Mouse (Mus musculus) urinary bladder, postnatal 14 days (tissue): ENCODE measurements around the gene Uckl1.

Experiments
- DNase-seq: peaks from one replicate; pipeline ENCODE4 v3.0.0; 2021; ENCODE audit warnings: low spot score

Uckl1 gene

DNA sequence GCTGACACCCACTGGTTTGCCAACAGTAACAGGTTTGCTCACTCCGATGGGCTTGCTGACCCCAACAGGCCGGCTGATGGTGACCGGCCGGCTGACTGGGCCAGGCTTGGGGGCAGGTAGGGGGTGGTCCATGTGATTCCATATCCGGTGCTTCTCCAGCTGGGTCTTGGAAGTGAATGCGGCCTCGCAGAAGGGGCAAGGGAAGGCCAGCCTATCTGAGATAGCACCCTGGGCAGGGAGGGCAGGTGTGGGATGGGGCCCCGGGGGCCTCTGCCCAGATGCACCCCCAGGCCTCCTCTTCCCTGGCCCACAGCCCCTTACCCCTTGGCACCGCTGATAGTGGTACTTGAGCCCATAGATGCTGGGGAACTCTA, 5.0 kb upstream of the Uckl1 start:
- no peak for DNase-seq

DNA sequence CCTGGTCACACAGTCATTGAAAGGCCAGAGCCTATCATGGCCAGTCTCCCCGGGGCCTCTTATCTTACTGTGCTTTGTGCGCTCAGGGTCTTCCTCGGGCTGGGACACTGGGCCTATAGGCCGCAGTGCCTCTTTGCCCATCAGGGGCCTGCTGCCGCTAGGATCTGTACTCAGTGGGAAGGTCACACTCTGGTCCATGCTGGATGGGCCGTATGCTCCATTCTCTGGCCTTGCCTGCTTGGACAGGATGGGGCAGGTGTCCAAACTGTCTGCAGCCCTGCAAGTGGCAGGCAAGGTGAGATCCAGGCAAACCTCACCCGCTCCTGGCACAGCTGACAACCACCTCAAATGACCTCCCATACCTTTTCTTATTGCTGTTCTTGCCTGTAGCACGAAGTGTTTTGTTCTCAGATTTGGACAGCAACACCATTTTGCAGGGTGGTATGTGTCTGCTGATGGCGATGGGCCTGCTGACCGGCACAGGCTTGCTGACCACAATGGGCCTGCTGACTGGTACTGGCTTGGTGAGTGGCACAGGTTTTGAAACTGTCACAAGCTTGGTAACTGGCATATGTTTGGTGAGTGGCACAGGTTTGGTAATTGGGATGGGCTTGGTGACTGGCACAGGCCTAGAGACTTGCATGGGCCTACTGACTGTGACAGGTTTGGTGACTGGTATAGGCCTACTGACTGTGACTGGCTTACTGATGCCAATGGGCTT, 4.5 kb upstream of the Uckl1 start:
- DNase-seq = no peak

DNA sequence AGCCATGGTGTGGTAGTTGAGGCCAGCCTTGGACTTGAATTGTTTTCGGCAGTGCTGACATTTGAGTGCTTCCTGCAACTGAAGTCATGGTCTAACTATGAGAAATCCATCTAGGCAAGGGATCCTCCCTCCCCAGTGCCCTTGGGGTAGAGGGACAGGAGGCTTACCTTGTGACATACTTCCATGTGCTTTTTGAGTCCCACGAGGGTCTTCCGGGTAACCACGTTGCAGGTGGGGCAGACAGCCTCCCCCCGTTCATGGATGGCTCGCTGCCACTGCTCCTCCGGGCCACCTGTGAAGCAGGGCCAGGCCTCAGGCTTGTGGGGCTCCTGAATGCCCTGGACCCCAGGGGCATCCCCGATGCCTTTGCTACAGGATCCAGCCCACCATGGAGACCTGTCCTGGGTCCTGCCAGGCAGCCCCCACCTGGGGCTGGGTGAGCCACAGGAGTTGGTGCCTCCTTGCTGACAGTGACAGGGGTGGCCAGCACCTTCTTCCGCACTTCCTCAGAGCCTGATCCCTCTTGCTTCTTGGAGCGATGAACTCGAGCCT, 3.6 kb upstream of the Uckl1 start:
- DNase-seq = no peak

DNA sequence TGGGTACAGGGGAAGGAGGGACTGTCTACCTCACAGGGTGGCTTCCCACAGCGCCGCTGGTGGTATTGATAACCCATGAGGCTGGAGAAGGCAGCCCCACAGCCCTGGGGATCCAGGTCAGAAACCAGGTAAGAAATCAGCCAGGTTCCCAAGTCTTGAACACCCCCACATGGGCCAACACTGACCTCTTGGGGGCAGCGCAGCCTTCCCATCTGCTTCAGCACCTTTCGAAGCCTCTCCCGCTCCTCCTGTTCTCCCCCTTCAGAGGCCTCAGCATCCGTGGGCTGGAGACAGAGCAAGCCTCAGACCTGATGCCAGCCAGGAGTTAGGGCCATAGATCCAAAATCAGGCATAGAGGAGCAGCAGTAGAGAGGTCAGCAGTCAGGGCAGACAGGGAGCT, 3.1 kb upstream of the Uckl1 start:
- no peak for DNase-seq

DNA sequence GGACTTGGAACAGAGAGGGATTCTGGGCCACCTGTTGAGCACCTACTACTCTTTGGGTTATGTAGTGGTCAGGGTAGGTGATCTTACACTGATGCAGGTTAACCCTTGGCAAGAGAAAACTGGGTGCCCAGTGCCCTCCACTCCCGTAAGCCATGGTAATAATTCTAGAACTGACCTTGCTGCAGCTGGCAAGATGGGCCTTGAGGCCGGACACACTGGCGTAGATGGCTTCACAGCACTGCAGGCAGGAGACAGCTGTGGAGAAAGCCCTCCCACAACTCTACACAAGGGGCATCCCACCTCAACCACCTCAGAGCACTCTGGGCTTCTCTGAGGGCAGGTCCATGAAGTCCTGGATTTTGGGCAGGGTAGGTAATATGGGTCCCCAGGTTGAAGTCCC, 1.4 kb upstream of the Uckl1 start:
- no peak for DNase-seq

DNA sequence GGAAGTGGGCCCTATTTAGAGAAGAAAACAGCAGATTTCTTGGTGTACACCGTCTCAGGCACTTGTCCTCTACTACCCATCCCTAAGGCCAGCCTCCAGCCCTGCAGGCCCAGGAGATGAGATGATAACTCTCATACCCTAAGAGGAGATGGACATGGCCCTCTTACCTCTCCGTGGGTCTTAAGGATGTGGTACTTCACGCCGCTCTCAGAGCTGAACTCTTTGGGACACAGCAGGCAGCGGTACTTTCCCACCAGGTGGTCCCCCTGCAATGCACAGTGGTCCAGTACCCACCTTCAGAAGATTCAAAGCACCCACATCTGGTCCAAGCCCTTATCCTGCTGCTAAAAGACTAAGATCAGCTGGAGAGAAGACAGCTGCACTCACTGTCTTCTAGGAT, 814 bp upstream of the Uckl1 start:
- DNase-seq = no peak

DNA sequence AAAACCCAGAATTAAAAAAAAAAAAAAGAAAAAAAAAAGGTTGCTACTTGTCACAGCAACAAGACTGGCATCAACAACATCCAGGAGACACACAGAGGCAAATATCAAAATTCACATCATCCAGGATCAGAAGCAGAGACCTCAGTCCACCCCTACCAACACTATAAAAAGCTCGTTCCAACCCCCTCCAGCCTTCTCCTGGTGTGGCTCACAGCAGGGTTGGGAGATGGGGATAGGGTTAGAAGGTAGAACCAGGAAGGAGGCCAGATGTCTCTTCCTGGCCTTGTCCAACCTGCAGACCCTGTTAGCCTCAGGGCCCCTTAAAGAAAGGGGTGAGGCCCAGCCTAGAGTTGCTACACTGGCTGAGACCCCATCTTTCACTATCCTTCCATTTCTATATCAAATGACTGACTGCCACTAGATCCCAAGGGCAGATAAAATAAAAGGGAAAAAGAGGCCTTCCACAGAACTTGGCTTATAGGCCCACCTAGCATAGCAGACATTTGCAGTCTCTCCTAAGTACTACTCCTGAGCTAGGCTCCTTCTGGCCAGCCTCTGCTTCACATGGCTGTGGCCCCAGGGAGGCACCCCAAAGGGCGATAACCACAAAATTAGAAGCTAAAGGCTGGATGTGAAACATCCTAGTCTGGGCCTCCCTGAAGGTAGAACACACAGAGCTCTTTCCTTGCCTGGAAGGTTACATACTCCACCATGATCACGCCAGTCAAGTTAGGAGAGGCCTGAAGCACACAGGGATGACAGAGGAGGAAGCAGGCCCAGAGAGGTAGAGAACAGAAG, 1.0 kb downstream of the Uckl1 start:
- no peak for DNase-seq

DNA sequence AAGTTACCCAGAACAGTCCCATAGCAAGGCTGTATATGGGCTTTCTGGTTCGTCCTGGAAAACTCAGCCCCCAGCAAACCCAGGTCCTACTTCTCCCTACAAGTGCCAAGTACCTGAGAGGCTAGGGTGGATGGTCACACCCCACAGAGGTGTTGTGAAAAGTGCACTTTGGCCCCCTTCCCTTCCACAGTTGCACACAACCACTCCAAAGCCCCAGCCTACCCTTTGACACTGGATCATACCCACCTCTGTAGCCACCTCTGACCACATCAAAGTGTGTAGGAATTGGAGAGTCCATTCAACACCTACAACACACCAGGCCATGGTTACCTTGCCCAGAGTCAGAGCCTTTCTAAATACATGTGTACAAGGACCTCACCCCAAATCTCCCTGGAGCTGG, 1.8 kb downstream of the Uckl1 start:
- no peak for DNase-seq

DNA sequence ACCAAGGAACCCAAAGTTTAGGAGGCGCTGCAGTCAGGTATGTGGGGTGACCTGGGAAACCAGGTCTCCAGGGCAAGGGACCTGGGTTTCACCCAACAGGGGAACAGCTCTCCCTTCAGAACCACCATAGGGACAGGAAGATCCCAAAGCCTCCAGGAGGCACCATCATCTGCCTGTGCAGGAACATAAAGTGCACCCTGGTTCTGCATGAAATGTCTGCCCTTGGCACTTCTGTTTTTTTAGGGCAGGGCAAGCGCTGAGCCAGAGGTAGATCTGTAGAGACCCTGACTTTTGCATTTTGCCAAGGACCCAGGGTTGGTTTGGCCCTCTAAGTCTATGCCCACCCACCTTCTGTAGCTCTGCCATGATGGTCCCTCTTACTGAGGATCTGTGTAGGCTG, 2.3 kb downstream of the Uckl1 start:
- no peak for DNase-seq

DNA sequence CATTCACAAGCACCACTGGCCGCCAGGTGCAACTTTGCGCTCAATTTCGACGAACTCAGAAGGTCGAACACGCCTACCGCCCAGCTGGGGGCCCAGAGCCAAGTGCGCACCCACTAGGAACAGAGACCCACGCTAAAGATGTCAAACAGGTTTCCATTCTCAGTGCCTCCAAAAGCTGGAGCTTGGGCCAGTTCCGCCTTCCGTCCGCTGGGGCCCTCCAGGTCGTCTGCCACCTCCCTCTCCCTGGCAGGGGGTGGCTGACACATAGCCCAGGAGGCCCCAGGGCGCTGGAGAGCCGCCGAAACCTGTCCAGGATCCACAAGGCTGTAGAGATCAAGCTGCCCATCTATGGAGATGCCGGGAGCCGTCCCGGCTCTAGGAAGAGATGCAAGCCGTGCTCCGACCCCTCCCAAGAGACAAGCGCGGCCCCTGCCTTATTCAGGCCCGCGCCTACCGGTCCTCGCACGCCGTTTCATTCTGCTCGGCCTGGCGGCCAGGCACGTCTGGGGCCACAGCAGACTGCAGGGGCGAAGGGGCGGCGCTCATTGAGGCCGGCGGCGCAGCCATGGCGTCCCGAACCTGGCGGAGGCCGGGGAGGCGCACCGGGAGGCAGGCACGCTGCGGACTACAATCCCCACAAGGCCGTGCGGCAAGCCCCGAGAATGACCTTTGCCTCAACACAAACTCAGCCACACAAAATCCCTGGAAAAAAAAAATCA, 3.1 kb downstream of the Uckl1 start:
- peak; percentile 88 for DNase-seq

DNA sequence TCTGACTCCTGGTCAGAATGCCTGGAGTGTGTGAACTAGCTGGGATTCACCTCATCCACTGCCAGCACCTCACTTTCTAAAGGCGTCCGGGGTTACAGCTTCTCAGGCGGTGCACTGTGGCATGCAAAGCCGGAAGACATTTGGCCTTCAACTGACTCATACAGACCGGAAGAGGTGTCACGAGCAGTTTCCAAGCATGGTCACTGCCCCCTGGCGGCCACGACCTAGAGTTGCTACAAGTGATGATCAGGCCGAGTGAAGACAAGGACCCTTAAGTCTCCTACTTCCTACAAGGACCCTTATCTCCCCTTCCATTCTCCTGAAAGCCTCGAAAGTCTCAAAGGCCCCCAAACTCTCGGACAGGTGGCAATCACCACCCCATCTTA, 3.7 kb downstream of the Uckl1 start:
- peak; percentile 79 for DNase-seq

DNA sequence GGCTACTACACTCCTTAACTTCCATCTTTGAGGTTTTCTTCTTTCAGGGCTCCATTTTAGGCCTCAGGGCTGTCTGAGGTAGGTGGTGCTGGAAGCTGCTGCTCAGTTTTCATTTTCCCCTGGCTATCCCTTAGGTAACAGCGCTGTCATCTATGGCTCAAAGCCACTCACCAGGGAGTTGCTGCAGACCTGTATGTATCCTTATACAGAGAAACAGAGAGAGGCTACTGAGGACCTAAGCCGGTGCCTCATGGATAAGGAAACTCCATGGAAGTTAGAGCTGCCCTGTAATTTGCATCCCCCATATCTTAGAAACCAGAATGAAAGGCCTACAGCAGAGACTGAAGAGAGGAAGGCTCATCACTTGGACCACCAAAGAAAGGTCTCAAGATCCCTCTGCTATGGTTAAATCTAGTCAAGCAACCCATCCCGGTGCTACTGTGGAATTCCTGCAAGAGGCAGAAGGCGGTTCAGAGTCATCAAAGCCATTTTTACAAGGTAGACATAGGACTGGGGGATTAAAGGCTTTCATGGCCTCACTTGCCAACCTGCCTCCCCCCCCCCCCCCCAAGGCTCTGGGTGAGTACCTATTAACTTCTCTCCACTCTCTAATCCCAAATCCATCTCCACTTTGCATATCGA, 4.4 kb downstream of the Uckl1 start:
- DNase-seq = no peak

DNA sequence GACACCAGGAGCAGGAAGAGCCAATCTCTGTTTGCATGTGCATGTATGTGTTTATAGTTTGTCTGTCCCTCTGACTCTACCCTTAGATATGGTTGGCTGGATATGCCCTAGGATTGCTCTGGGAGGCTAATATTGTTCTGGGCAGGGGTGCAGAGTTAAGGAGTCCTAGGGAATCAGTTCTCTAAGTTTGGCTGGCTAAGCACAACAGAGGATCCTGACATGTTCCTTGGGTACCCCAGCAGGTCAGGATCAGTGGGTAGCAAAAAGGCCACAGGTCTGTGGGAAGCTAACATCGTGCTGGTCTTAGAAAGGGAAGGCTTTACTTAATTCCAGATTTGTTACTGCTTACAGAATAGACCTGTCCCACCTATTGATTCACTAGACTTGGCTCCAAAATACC, 5.0 kb downstream of the Uckl1 start:
- DNase-seq = no peak

DNA sequence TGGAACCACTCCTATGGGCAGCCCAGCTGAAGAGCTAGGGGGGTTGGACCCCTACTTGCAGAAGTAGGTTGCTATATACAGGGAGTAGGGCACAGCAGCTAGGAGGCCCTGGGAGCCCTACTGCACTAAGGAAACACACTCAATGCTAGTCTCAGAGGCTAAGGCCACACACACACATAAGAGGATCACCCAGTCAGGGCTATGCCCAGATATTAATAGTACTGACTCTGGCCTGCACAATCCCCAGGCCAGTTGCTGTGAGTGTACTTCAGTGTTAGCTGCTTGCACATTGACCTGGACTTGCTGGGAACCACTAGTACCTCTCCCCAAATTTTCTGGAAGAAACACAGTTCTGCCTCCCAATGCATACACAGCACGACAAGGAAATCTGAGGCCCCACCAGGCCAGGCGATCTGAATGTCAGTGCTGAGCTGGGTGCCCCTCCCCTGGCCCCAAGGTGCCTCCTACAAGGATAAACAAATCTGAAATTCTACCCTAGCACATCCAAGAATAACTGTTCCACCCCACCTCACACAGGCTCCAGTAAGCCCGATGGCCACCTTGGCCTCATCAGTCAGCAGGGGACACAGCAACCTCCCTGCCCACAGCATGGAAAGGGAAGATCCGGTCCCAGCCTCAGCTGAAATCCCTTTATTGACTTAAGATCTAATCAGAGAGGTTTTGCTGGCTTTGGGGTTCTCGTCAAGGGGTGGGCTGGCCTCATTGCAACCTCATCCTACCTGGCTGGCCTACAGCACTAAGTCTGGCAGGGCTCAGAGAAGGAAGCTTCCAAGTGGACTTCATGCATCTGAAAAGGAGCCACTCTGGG, 5.7 kb downstream of the Uckl1 start:
- no peak for DNase-seq

DNA sequence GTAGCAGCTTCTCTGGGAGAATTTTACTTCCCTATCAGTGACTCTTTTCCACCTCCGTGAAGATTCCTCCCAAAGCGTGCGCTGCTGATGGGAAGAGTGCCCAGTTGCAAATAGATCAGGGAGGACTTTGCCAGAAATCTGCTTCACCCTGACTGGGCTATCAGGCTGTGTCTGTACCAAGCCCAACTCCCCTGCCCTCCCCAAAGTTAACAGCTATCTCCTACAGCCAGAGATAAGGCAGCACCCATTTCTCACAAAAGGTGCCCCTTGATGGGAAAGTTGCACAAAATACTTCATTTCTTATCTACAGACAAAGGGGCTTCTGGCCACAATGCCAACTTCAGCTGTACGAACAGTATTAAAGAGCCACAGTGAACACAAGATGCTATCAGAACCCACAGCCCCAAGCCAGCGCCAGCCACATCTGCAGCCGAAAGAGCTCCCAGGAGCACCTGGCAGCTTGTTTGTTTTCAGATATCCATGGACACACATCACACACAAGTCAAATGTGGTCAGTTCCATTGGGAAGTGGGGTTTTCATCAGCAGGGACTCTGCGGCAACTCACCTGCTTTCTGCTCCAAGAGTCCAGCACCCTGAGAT, 6.6 kb downstream of the Uckl1 start:
- no peak for DNase-seq

DNA sequence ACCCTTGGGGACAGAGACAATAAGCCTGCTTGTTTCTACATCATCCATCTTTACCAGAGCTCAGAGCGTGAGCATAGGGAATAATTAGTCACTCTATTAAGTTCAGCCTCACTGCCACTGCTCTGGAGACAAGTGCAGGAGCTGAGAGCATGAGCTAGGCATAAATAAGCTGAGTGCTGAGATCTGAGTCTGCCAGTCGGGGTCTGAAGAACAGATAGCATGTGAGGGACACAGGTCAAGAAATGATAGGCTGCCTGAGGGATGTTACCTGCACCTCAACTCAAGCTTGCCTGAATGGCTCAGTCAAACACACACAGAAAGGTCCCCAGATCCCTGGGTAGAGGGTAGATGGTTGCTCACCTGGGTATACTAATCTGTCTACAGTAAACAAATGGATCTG, 7.6 kb downstream of the Uckl1 start:
- no peak for DNase-seq

DNA sequence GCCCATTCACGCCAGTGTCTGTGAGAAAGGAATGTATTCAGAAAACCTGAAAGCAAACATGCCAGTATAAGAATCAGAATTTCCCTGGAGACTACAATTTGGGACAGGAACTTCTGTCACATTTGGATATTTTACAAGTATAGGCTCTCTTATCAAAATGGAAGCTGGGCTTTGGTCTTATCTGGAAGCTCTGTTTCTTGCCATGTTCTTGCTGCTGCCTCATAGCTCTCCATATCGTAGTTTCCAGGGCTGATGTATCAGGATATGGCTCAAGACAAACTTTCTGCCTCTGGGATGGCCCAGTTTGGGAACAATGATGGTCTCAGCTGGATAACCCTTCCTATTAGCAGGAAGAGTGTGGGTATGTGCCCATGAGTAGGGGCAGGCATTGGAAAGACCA, 8.1 kb downstream of the Uckl1 start:
- DNase-seq = no peak

DNA sequence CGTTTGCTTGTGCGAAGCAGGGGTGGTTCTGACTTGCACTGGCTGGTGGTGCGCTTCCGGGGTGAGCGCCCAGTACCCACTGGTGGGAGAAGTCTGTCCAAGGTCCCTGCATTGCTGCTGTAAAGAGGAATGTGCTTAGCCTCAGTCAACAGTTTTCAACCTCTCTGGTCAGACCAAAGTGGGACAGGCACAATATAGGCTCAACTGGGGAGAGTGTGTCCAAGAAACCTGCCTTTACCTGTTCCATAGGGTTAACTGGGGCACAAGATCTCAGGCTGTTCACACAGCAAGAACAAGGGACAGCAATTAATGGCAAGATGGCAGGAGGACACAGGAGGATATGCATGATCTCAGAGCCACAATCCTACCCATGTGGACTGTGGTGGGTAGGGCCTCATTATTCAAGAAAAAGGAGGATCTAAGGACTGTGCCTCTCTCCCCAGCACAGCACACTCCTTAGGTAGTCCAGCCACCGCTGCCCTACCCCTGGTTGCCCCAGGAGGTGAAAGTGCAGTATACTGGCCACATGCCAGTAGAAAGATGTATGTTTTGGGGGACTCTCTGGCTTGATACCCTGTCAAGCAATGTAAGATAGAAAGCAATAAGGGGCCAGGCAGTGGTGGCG, 9.7 kb downstream of the Uckl1 start:
- no peak for DNase-seq

DNA sequence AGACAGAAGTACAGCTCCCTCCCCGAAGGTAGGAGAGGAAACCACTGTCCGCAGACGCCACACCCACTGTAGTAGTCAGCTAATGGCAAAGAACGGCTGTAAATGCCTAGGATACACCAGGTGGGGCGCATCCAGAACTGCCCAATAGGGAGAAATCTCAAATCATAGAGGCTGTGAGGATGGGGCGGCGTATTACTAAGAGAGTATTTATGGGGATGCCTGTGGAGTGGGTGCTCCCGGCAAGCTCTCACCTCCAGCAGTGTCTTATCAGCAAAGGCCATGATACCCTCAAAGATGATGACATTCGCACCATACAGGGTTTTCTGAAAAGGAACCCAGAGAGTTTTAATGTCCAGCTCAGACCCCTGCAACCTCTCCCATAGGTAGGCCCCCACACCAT, 10.7 kb downstream of the Uckl1 start:
- DNase-seq = no peak
